Mouse (Mus musculus): ENCODE results near the gene Plod1. TPM values are rescaled to one million over a fixed set of nuclear protein-coding genes. Genes with fewer than 3 reads are reported as not detected.
A peak's percentile ranks its signal among the peaks of the same experiment; 100 is the strongest.

Plod1 gene
- total and polyA plus RNA-seq, 2 experiments, result 24.5 to 32.9 TPM

- no peak overlapping the region for H3K27ac ChIP-seq (replicated peaks; ENCODE audit: insufficient read depth, low read depth, low read length)
- TF ChIP-seq CTCF (IDR thresholded peaks at IDR 0.05; ENCODE audit: low read depth, low read length) (no peak), POLR2A (IDR thresholded peaks at IDR 0.05; ENCODE audit: extremely low read depth, insufficient read depth, low read length) (no peak)
- WGBS, result 72% methylated on average over 9 of the region's 9 CpGs
These were observed 8.4 kb downstream of the Plod1 start for GRCm38 (mm10) chr4:147928136-147928535.

GRCm38 (mm10) chr4:147927705-147928104, 8.9 kb downstream of the Plod1 start:
- peak; percentile 34 for DNase-seq (ENCODE audit: extremely low read depth, low read depth, low spot score)
- WGBS, result 66% methylated on average over 8 of the region's 8 CpGs
- no peaks in the 10 kb centered on the region for H3K4me1 ChIP-seq (ENCODE audit: control insufficient read depth, insufficient read depth, low read length)
- H3K36me3 ChIP-seq (ENCODE audit: control insufficient read depth, insufficient read depth, low read length), result peaks cover 13% of the 10 kb centered on the region; the same call in 1 of the 2 replicates
- no peaks in the 10 kb centered on the region for H3K27me3 ChIP-seq (ENCODE audit: control insufficient read depth, insufficient read depth, low read length)
- no peak overlapping the region for H3K9ac ChIP-seq (ENCODE audit: low read depth, low read length)
- no peaks in the 10 kb centered on the region for H3K79me2 ChIP-seq (ENCODE audit: control insufficient read depth, insufficient read depth, low read length)
- TF ChIP-seq POLR2A (IDR thresholded peaks at IDR 0.05; ENCODE audit: extremely low read depth, insufficient read depth, low read length) (no peak), CTCF (IDR thresholded peaks at IDR 0.05; ENCODE audit: low read depth, low read length) (no peak)
- no peak overlapping the region for H3K27ac ChIP-seq (replicated peaks; ENCODE audit: insufficient read depth, low read depth, low read length)
- no peak overlapping the region for H3K4me3 ChIP-seq (ENCODE audit: insufficient read depth, low read depth, low read length)

More at GRCm38 (mm10) chr4:147928136-147928535, 8.4 kb downstream of the Plod1 start:
- H3K4me1 ChIP-seq (ENCODE audit: control insufficient read depth, insufficient read depth, low read length), result no peaks in the 10 kb centered on the region
- H3K79me2 ChIP-seq (ENCODE audit: control insufficient read depth, insufficient read depth, low read length), result 0 out of 2 replicates have a peak, but pooled peaks cover 4% of the 10 kb centered on the region
- no peaks in the 10 kb centered on the region for H3K27me3 ChIP-seq (ENCODE audit: control insufficient read depth, insufficient read depth, low read length)
- no peak overlapping the region for H3K9ac ChIP-seq (ENCODE audit: low read depth, low read length)
- no peak overlapping the region for H3K4me3 ChIP-seq (ENCODE audit: insufficient read depth, low read depth, low read length)
- no peak for DNase-seq (ENCODE audit: extremely low read depth, low read depth, low spot score)
- peaks cover 13% of the 10 kb centered on the region; the same call in 1 of the 2 replicates for H3K36me3 ChIP-seq (ENCODE audit: control insufficient read depth, insufficient read depth, low read length)

GRCm38 (mm10) chr4:147922341-147922740, 14.2 kb downstream of the Plod1 start:
- DNase-seq (ENCODE audit: extremely low read depth, low read depth, low spot score), result peak; percentile 81
- Histone ChIP-seq H3K79me2 (ENCODE audit: control insufficient read depth, insufficient read depth, low read length) (no peaks in the 10 kb centered on the region), H3K9ac (ENCODE audit: low read depth, low read length) (no peak overlapping the region), H3K27ac (replicated peaks; ENCODE audit: insufficient read depth, low read depth, low read length) (no peak overlapping the region), H3K4me1 (ENCODE audit: control insufficient read depth, insufficient read depth, low read length) (peaks cover 2% of the 10 kb centered on the region; the same call in 1 of the 2 replicates), H3K36me3 (ENCODE audit: control insufficient read depth, insufficient read depth, low read length) (peaks cover 10% of the 10 kb centered on the region; the same call in 1 of the 2 replicates), H3K4me3 (ENCODE audit: insufficient read depth, low read depth, low read length) (no peak overlapping the region), H3K27me3 (ENCODE audit: control insufficient read depth, insufficient read depth, low read length) (no peaks in the 10 kb centered on the region)
- 30% methylated on average over 11 of the region's 11 CpGs for WGBS
- TF ChIP-seq CTCF (IDR thresholded peaks at IDR 0.05; ENCODE audit: low read depth, low read length) (no peak), POLR2A (IDR thresholded peaks at IDR 0.05; ENCODE audit: extremely low read depth, insufficient read depth, low read length) (no peak)

- peaks cover 2% of the 10 kb centered on the region; the same call in 1 of the 2 replicates for H3K4me1 ChIP-seq (ENCODE audit: control insufficient read depth, insufficient read depth, low read length)
- TF ChIP-seq CTCF (IDR thresholded peaks at IDR 0.05; ENCODE audit: low read depth, low read length) (no peak), POLR2A (IDR thresholded peaks at IDR 0.05; ENCODE audit: extremely low read depth, insufficient read depth, low read length) (no peak)
- no peaks in the 10 kb centered on the region for H3K79me2 ChIP-seq (ENCODE audit: control insufficient read depth, insufficient read depth, low read length)
- H3K27me3 ChIP-seq (ENCODE audit: control insufficient read depth, insufficient read depth, low read length), result no peaks in the 10 kb centered on the region
- peaks cover 12% of the 10 kb centered on the region for H3K36me3 ChIP-seq (ENCODE audit: control insufficient read depth, insufficient read depth, low read length)
- H3K27ac ChIP-seq (replicated peaks; ENCODE audit: insufficient read depth, low read depth, low read length), result no peak overlapping the region
- no peak for DNase-seq (ENCODE audit: extremely low read depth, low read depth, low spot score)
- H3K9ac ChIP-seq (ENCODE audit: low read depth, low read length), result no peak overlapping the region
- H3K4me3 ChIP-seq (ENCODE audit: insufficient read depth, low read depth, low read length), result no peak overlapping the region
- 86% methylated on average over 10 of the region's 10 CpGs for WGBS
These were observed 15.6 kb downstream of the Plod1 start for GRCm38 (mm10) chr4:147920973-147921372.

GRCm38 (mm10) chr4:147918459-147919121, 18.0 kb downstream of the Plod1 start:
- Histone ChIP-seq H3K79me2 (ENCODE audit: control insufficient read depth, insufficient read depth, low read length) (no peaks in the 10 kb centered on the region), H3K9ac (ENCODE audit: low read depth, low read length) (no peak overlapping the region), H3K36me3 (ENCODE audit: control insufficient read depth, insufficient read depth, low read length) (peaks cover 16% of the 10 kb centered on the region), H3K4me1 (ENCODE audit: control insufficient read depth, insufficient read depth, low read length) (peaks cover 2% of the 10 kb centered on the region; the same call in 1 of the 2 replicates), H3K27me3 (ENCODE audit: control insufficient read depth, insufficient read depth, low read length) (no peaks in the 10 kb centered on the region), H3K4me3 (ENCODE audit: insufficient read depth, low read depth, low read length) (no peak overlapping the region), H3K27ac (replicated peaks; ENCODE audit: insufficient read depth, low read depth, low read length) (no peak overlapping the region)
- 70% methylated on average over 7 of the region's 7 CpGs for WGBS
- TF ChIP-seq POLR2A (IDR thresholded peaks at IDR 0.05; ENCODE audit: extremely low read depth, insufficient read depth, low read length), result no peak
- TF ChIP-seq CTCF (IDR thresholded peaks at IDR 0.05; ENCODE audit: low read depth, low read length), result 0 out of 2 replicates have a peak, but pooled peaks have one; percentile 16
- peak; percentile 35 for DNase-seq (ENCODE audit: extremely low read depth, low read depth, low spot score)

GRCm38 (mm10) chr4:147909486-147909885, 27.1 kb downstream of the Plod1 start:
- no peak overlapping the region for H3K4me3 ChIP-seq (ENCODE audit: insufficient read depth, low read depth, low read length)
- H3K27me3 ChIP-seq (ENCODE audit: control insufficient read depth, insufficient read depth, low read length), result no peaks in the 10 kb centered on the region
- 0 out of 2 replicates have a peak, but pooled peaks cover 2% of the 10 kb centered on the region for H3K79me2 ChIP-seq (ENCODE audit: control insufficient read depth, insufficient read depth, low read length)
- no peak overlapping the region for H3K27ac ChIP-seq (replicated peaks; ENCODE audit: insufficient read depth, low read depth, low read length)
- WGBS, result 93% methylated on average over 5 of the region's 5 CpGs
- H3K36me3 ChIP-seq (ENCODE audit: control insufficient read depth, insufficient read depth, low read length), result peaks cover 12% of the 10 kb centered on the region
- peaks cover 3% of the 10 kb centered on the region for H3K4me1 ChIP-seq (ENCODE audit: control insufficient read depth, insufficient read depth, low read length)
- H3K9ac ChIP-seq (ENCODE audit: low read depth, low read length), result no peak overlapping the region
- no peak for DNase-seq (ENCODE audit: extremely low read depth, low read depth, low spot score)
- TF ChIP-seq CTCF (IDR thresholded peaks at IDR 0.05; ENCODE audit: low read depth, low read length) (no peak), POLR2A (IDR thresholded peaks at IDR 0.05; ENCODE audit: extremely low read depth, insufficient read depth, low read length) (no peak)
